Mouse (Mus musculus) thymus, adult 2 months (tissue): ENCODE results near the gene Pde6d. TPM values are rescaled to one million over a fixed set of nuclear protein-coding genes. Genes with fewer than 3 reads are reported as not detected.
A peak's percentile ranks its signal among the peaks of the same experiment; 100 is the strongest.
"Not testable (repeated sequence)": the region's sequence is repeated elsewhere in the genome, so short reads cannot be mapped to it uniquely, and the experiment has no call there.

ENCODE experiments used
- DNase-seq: peaks from one replicate; pipeline ENCODE4 v3.0.0; 2021
- H3K27ac ChIP-seq: fragments of 200-500 bp; 2 replicates; pipeline ENCODE4 v1.5.1; 2012; ENCODE audit warnings: low read length, control low read depth; ENCODE audit not compliant: control insufficient read depth, insufficient read depth
- H3K27me3 ChIP-seq: fragments of 200-500 bp; 2 replicates; pipeline ENCODE4 v1.6.1; 2012; ENCODE audit warnings: mild to moderate bottlenecking, low read length, moderate library complexity, mixed read lengths; ENCODE audit not compliant: control insufficient read depth, insufficient read depth
- H3K36me3 ChIP-seq: fragments of 200-500 bp; 2 replicates; pipeline ENCODE4 v1.6.1; 2012; ENCODE audit warnings: mild to moderate bottlenecking, low read length, moderate library complexity; ENCODE audit not compliant: control insufficient read depth, insufficient read depth
- H3K4me1 ChIP-seq: fragments of 200-500 bp; replicated peaks from 2 replicates; pipeline ENCODE4 v1.6.1; 2012; ENCODE audit warnings: low read length; ENCODE audit not compliant: control insufficient read depth, insufficient read depth
- H3K4me3 ChIP-seq: fragments of 200-500 bp; 2 replicates; pipeline ENCODE4 v1.5.1; 2012; ENCODE audit warnings: mild to moderate bottlenecking, low read length, control low read depth, moderate library complexity; ENCODE audit not compliant: control insufficient read depth, insufficient read depth
- CTCF ChIP-seq: fragments of 200-500 bp; IDR thresholded peaks from 2 replicates; pipeline ENCODE4 v1.5.1; 2012; ENCODE audit warnings: mild to moderate bottlenecking, control low read depth, low read length, moderate library complexity, borderline replicate concordance; ENCODE audit not compliant: control insufficient read depth, poor library complexity, insufficient read depth; ENCODE audit errors: extremely low read depth
- POLR2A ChIP-seq: fragments of 200-500 bp; IDR thresholded peaks from 2 replicates; pipeline ENCODE4 v1.6.1; 2012; ENCODE audit warnings: mild to moderate bottlenecking, low read length, control low read depth, moderate library complexity; ENCODE audit not compliant: control insufficient read depth, poor library complexity, insufficient read depth; ENCODE audit errors: extremely low read depth
- WGBS: fragments of 180-500 bp; shearing (Covaris S2); methylation state at CpG from one replicate; pipeline ENCODE4 v1.1.7; 2018; 5-methylcytosine and 5-hydroxymethylcytosine counted together
- polyA plus RNA-seq: library from polyadenylated mRNA; depleted of rRNA; stranded (reverse); fragments of >200 nt; gene quantifications from 2 replicates; pipeline ENCODE4 v1.2.3, GENCODE M21; 2012

The Pde6d gene
- polyA plus RNA-seq, 1 experiment: 23.4 TPM

GRCm38 (mm10) chr1:86551877-86552276, 30.6 kb downstream of the Pde6d start:
- Histone ChIP-seq H3K27ac (no peak overlapping the region), H3K4me3 (no peak overlapping the region), H3K27me3 (no peaks in the 10 kb centered on the region), H3K36me3 (no peaks in the 10 kb centered on the region), H3K4me1 (no peaks in the 10 kb centered on the region)
- no peak for TF ChIP-seq POLR2A
- no peak for TF ChIP-seq CTCF
- whole genome bisulfite sequencing: 97% methylated on average over 2 of the region's 2 CpGs
- no peak for DNase-seq

DNA sequence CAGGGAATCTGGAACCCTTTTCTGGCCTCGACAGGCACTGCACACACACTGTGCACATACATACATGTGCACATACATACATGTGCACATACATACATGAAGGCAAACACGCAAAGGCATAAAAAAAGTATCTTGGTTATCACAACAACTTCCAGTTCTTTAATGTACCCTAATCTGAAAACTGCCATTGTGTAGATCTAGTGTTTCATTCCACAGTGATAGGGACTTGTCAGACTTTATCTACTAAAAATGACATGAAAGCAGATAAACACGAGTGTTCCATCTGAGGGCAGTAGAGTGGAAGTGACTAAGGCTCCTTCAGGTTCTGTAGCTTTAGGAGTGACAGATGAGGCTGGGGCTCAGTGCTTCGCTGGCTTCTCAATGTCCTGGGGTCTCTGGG, 31.1 kb downstream of the Pde6d start:
- H3K27ac ChIP-seq: no peak overlapping the region
- no peaks in the 10 kb centered on the region for H3K4me1 ChIP-seq
- H3K27me3 ChIP-seq: no peaks in the 10 kb centered on the region
- H3K4me3 ChIP-seq: no peak overlapping the region
- H3K36me3 ChIP-seq: no peaks in the 10 kb centered on the region
- TF ChIP-seq CTCF (no peak), POLR2A (no peak)
- no peak for DNase-seq
- 91% methylated on average over 4 of the region's 4 CpGs for WGBS

DNA sequence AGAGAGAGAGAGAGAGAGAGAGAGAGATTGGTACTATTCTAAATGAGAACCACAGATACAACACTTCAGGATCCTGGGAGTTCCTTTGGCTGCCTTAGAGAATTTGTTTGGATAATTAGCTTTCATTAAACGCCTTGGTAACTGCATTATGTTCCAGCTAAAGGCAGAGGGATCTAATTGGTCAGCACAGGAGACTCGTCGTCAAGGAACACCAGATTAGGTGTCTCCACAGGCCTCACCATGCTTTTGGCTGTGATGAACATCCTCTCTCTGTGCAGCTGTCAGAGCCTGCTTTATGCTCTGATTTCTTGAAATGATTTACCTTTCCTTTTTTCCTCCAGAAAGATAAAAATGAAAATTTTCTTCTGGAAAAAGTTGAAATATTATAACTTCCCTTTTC, 35.6 kb downstream of the Pde6d start:
- Histone ChIP-seq H3K27me3 (no peaks in the 10 kb centered on the region), H3K27ac (no peak overlapping the region), H3K4me1 (no peaks in the 10 kb centered on the region), H3K4me3 (no peak overlapping the region), H3K36me3 (peaks cover 17% of the 10 kb centered on the region)
- 94% methylated on average over 3 of the region's 3 CpGs for WGBS
- no peak for DNase-seq
- TF ChIP-seq POLR2A (no peak), CTCF (no peak)

DNA sequence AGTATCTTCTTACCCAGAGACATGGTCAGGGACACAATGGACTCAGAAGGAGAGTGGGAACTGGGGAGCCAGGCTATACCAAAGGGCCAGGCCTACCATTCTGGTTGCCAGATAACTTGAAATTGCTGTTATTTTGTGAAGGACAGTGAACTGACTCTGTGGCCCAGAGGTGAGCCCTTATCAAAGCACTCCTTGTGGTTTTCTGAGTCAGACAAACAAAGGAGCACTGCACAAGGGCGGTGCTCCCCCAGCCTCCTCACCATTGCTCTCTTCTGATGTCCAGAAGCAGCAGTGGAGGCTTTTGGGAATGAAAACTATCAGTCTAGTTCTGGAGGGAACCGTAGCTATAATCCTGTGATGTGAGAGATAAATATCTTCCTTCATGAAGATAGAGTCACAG, 39.8 kb downstream of the Pde6d start:
- peaks cover 17% of the 10 kb centered on the region for H3K36me3 ChIP-seq
- H3K4me1 ChIP-seq: no peaks in the 10 kb centered on the region
- no peak overlapping the region for H3K27ac ChIP-seq
- H3K4me3 ChIP-seq: no peak overlapping the region
- TF ChIP-seq POLR2A (no peak), CTCF (no peak)
- no peak for DNase-seq
- WGBS: 89% methylated on average over 2 of the region's 2 CpGs
- no peaks in the 10 kb centered on the region for H3K27me3 ChIP-seq

- not testable (repeated sequence) for H3K36me3 ChIP-seq, H3K27me3 ChIP-seq, H3K4me1 ChIP-seq, H3K27ac ChIP-seq, H3K4me3 ChIP-seq, DNase-seq
- WGBS: 93% methylated on average over 12 of the region's 12 CpGs
Observed at GRCm38 (mm10) chr1:86539583-86539982, 42.8 kb downstream of the Pde6d start.

DNA sequence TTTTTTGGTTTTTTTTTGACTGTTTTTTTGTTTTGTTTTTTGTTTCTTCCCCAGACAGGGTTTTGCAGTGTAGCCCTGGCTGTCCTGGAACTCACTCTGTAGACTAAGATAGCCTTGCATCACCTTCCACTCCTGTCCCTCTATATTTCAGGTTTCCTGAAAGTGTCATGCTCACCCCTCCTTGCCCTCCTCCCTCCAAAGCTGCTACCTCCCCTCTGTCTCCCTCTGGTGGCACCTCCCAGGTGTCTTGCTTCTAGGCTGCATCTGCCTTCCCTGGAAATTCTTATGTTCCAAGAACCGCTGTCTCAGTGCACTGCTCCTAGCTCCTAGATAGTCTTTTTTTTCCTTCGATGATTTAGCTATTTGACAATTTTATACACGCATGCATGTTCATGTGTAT, 44.0 kb downstream of the Pde6d start:
- Histone ChIP-seq H3K36me3 (peaks cover 4% of the 10 kb centered on the region), H3K4me3 (no peak overlapping the region), H3K27ac (no peak overlapping the region), H3K27me3 (no peaks in the 10 kb centered on the region), H3K4me1 (no peaks in the 10 kb centered on the region)
- TF ChIP-seq CTCF (no peak), POLR2A (no peak)
- peak; percentile 51 for DNase-seq
- WGBS: 88% methylated on average over 3 of the region's 3 CpGs

DNA sequence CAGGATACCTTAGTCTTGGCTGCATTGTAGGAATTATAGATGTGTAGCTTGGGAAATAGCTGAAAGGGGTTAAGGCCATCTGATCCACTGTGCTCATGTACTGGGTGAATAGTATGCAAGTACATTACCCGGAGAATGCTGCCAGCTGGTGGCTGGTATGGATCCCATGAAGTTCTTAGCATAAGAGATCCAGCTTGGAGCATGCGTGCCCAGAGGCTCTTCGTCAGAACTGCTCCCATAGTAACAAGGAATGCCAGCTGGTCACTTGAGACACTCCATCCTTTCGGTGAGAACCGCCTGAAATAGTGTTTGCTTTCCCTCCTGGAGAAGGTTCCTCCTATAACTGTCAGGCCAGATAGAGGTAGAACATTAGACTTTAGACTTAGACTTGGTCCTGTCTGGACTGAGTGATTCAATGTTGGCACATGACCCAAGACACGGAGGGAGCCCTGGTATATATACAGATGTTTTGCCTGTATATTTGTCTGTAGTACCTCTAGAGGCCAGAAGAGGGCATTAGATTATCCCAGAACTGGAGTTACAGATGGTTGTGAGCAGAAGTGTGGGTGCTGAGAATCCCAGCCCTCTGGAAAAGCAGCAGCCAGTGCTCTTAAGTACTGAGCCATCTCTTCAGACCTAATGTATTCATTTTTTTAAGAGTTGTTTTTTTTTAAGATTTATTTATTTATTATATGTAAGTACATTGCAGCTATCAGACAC, 48.9 kb downstream of the Pde6d start:
- no peaks in the 10 kb centered on the region for H3K27me3 ChIP-seq
- H3K4me3 ChIP-seq: no peak overlapping the region
- no peak for DNase-seq
- peaks cover 10% of the 10 kb centered on the region for H3K4me1 ChIP-seq
- no peak overlapping the region for H3K27ac ChIP-seq
- H3K36me3 ChIP-seq: peaks cover 18% of the 10 kb centered on the region
- no peak for TF ChIP-seq POLR2A
- TF ChIP-seq CTCF: no peak
- 94% methylated on average over 6 of the region's 6 CpGs for WGBS
